Mouse (Mus musculus) liver, postnatal 0 days (tissue): ENCODE results near the gene Fam189a1.

ENCODE experiments used
- CTCF ChIP-seq: sonication (generic); IDR thresholded peaks from 2 replicates; pipeline ENCODE4 v1.5.1; 2016; ENCODE audit warnings: antibody characterized with exemption, low read depth
- EP300 ChIP-seq: IDR thresholded peaks from 2 replicates; pipeline ENCODE4 v1.6.1; 2016; ENCODE audit warnings: antibody characterized with exemption, low read depth, mild to moderate bottlenecking

DNA sequence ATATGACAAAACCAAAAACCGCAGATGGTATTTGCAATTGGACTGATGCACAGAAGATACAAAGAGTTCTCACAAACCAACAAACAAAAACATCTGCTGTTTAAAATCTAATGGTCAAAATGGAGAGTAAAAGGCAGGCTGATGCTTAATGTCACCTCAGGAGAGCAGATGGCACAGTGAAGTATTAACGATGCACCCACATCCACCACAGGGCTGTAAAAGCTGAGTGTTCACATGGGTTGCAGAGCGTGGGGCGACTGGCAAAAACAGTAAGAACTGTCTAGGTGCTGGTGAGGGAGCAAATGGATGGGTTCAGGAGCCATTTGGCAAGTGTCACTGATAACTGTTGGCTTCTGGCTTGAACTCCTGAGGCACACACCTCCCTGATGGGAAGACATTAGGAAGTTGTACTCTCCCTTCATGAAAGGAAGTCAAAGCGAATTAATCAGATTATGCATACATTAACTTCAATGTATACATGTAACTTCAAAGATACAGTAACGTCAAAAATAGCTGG, 286.8 kb downstream of the Fam189a1 start:
- TF ChIP-seq CTCF: no peak
- no peak for TF ChIP-seq EP300
